Mouse (Mus musculus): ENCODE data around the gene Usf2. TPM values are rescaled to one million over a fixed set of nuclear protein-coding genes. Genes with fewer than 3 reads are reported as not detected.

Gene Usf2
- 75.4 and 124 TPM in 2 replicates for polyA plus RNA-seq (2012; rRNA removed)

DNA sequence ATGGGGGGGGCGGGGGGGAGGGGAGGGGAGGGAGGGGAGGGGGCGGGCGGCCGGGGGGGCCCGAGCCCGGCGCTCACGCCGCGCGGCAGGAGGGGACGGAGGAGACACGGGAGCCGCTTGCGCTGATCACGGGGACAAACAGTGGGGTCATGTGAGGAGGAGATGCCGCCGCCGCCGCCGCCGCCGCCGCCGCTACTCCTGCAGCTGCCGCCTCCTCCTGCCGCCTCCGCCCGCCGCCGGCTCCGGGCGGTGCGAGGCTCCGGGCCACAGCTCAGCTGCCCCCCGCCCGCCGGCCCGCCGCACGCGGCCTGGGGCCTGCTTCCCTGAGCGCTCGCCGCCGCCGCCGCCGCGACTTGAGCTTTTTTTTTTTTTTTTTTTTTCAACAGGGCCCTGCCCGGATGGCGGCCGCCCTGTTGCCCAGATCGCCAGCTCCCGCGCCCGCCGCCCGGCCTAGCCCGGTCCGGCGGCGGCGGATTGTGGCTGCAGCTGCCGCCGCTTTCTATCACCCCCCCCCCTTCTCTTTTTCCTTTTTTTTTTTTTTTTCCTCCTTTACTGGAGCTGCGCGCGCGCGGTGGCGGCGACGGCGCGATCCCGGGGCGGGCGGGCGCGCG is at the start of gene Usf2:
Gene Usf2 (minus strand): TSS at position 48 of the 611 bp plus-strand sequence.

GRCm38 (mm10) chr7:30973501-30974289 is 17.1 kb upstream of the Usf2 start, which contains the start of gene Fam187b:
Gene Fam187b (plus strand): TSS chr7:30973790.

GRCm38 (mm10) chr7:30973251-30973500 is 16.6 kb upstream of the Usf2 start, which contains the start of gene Lsr:
Gene Lsr (minus strand): TSS chr7:30973464.

GRCm38 (mm10) chr7:30943909-30944635 is 12.5 kb downstream of the Usf2 start, which contains the start of gene Hamp:
Gene Hamp (minus strand): TSS chr7:30944032.

DNA sequence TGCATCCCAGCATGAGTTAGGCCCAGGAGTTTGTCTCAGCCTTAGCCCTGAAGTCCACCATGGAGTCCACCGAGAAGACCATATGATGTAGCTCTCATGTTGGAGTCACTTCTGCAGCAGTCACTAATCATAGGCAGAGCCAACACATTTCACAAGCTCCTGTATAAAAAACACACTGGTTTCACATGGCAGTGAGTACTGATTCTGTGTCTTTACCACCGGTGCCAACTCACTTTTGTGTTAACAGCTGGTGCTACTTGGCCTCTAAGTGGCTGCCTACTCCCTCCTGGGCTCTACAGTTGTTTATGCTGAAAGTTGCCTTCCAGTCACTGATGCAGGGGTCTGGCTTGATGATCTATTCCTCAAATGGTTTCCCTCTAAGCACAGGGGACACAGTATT is 32.0 kb downstream of the Usf2 start, which contains the start of gene Hamp2:
Gene Hamp2 (minus strand): TSS at position 101 of the 400 bp plus-strand sequence.

DNA sequence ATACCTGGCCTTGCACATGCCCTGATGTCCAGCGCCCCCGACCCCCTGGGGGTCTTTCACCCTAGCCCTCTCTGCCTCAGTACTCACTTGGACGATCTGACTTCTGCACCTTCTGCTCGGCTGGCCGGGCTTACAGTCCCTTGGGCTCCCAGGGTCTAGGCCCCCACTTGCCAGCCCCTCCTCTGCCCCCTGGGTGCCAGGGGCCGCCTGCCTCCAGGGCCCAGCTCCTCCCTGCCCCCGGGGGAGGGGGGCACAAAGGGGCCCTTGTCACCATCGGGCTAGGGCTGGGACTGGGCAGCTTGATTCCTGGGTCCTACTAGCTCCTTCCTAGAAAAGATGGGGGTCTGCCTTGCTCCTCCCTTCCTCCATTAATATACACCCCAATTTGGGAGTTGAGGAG is 41.9 kb downstream of the Usf2 start, which contains the start of gene Mag:
Gene Mag (minus strand): TSS at position 142 of the 400 bp plus-strand sequence.

Other genes starting within 250 kb of the Usf2 start
- gene Atp4a, start 244.6 kb downstream of the Usf2 start, polyA plus RNA-seq (2012; rRNA removed) = 1,538 and 2,919 TPM in 2 replicates
- 111 and 145 TPM in 2 replicates for gene Tmem147, start 227.3 kb downstream of the Usf2 start, polyA plus RNA-seq (2012; rRNA removed)
- gene Gapdhs, start 213.1 kb downstream of the Usf2 start, polyA plus RNA-seq (2012; rRNA removed) = not detected in 2 replicates
- gene Sbsn, start 205.3 kb downstream of the Usf2 start, polyA plus RNA-seq (2012; rRNA removed) = 94.0 and 112 TPM in 2 replicates
- 1,147 and 1,166 TPM in 2 replicates for gene Dmkn, start 193.0 kb downstream of the Usf2 start, polyA plus RNA-seq (2012; rRNA removed)
- gene Krtdap, start 168.9 kb downstream of the Usf2 start, polyA plus RNA-seq (2012; rRNA removed) = 362 and 714 TPM in 2 replicates
- 4.2 and 4.8 TPM in 2 replicates for gene Ffar2, start 133.0 kb downstream of the Usf2 start, polyA plus RNA-seq (2012; rRNA removed)
- gene Ffar3, start 100.6 kb downstream of the Usf2 start, polyA plus RNA-seq (2012; rRNA removed) = 0.10 TPM in 1 of 2 replicates, not detected in the other
- gene Ffar1, start 95.2 kb downstream of the Usf2 start, polyA plus RNA-seq (2012; rRNA removed) = 0.03 and 0.06 TPM in 2 replicates
- gene Cd22, start 76.5 kb downstream of the Usf2 start, polyA plus RNA-seq (2012; rRNA removed) = 0.25 and 0.26 TPM in 2 replicates
- 0.23 and 0.74 TPM in 2 replicates for gene Mag, start 41.9 kb downstream of the Usf2 start, polyA plus RNA-seq (2012; rRNA removed)
- gene Hamp2, start 32.1 kb downstream of the Usf2 start, polyA plus RNA-seq (2012; rRNA removed) = 198 and 246 TPM in 2 replicates
- gene Hamp, start 12.8 kb downstream of the Usf2 start, polyA plus RNA-seq (2012; rRNA removed) = 3.0 and 4.3 TPM in 2 replicates
- 247 and 370 TPM in 2 replicates for gene Lsr, start 16.7 kb upstream of the Usf2 start, polyA plus RNA-seq (2012; rRNA removed)
- gene Fam187b, start 17.0 kb upstream of the Usf2 start, polyA plus RNA-seq (2012; rRNA removed) = 3.3 and 3.5 TPM in 2 replicates
- 29.9 and 37.7 TPM in 2 replicates for gene Fxyd5, start 85.7 kb upstream of the Usf2 start, polyA plus RNA-seq (2012; rRNA removed)
- 4.0 and 8.9 TPM in 2 replicates for gene Fxyd7, start 94.7 kb upstream of the Usf2 start, polyA plus RNA-seq (2012; rRNA removed)
- 189 and 195 TPM in 2 replicates for gene Fxyd1, start 100.4 kb upstream of the Usf2 start, polyA plus RNA-seq (2012; rRNA removed)
- 5.3 and 7.5 TPM in 2 replicates for gene Lgi4, start 102.5 kb upstream of the Usf2 start, polyA plus RNA-seq (2012; rRNA removed)
- gene Fxyd3, start 119.9 kb upstream of the Usf2 start, polyA plus RNA-seq (2012; rRNA removed) = 369 and 371 TPM in 2 replicates
- 37.6 and 43.8 TPM in 2 replicates for gene Hpn, start 158.5 kb upstream of the Usf2 start, polyA plus RNA-seq (2012; rRNA removed)
- gene Scn1b, start 170.2 kb upstream of the Usf2 start, polyA plus RNA-seq (2012; rRNA removed) = 26.3 and 34.3 TPM in 2 replicates
- 69.8 and 74.7 TPM in 2 replicates for gene Gramd1a, start 199.1 kb upstream of the Usf2 start, polyA plus RNA-seq (2012; rRNA removed)

Data from stomach, adult 2 months (tissue).